Mouse (Mus musculus) midbrain, embryonic 13.5 days (tissue): ENCODE measurements at regions not wholly inside any gene's neighbourhood (a gene's known extent, or its start where the extent isn't known, plus 50 kb on each side); places are given as distances from the start of the nearest gene placed in this dataset.
A peak's percentile ranks its signal among the peaks of the same experiment; 100 is the strongest.

Experiments used
- ATAC-seq: fragments of 200-750 bp; cut with Nextera tagmentation; 2 replicates; pipeline ENCODE4 v1.8.0; 2017; ENCODE audit warnings: mild to moderate bottlenecking, moderate TSS enrichment, moderate library complexity
- H3K27ac ChIP-seq: fragments of 300-500 bp; sonication (generic); 2 replicates; pipeline ENCODE4 v1.5.1; 2015; ENCODE audit warnings: inconsistent platforms, mild to moderate bottlenecking, moderate library complexity
- H3K27me3 ChIP-seq: fragments of 300-500 bp; sonication (generic); 2 replicates; pipeline ENCODE4 v1.6.1; 2015; ENCODE audit warnings: mild to moderate bottlenecking, inconsistent platforms
- H3K36me3 ChIP-seq: fragments of 300-500 bp; sonication (generic); 2 replicates; pipeline ENCODE4 v1.6.1; 2015; ENCODE audit warnings: mild to moderate bottlenecking, inconsistent platforms
- H3K4me1 ChIP-seq: fragments of 300-500 bp; sonication (generic); replicated peaks from 2 replicates; pipeline ENCODE4 v1.6.1; 2015; ENCODE audit warnings: inconsistent platforms
- H3K4me2 ChIP-seq: fragments of 300-500 bp; sonication (generic); replicated peaks from 2 replicates; pipeline ENCODE4 v1.6.1; 2015; ENCODE audit warnings: moderate library complexity, mild to moderate bottlenecking, inconsistent platforms
- H3K4me3 ChIP-seq: fragments of 300-500 bp; sonication (generic); replicated peaks from 2 replicates; pipeline ENCODE4 v1.5.1; 2015; ENCODE audit warnings: mild to moderate bottlenecking, inconsistent platforms
- H3K9ac ChIP-seq: fragments of 300-500 bp; sonication (generic); replicated peaks from 2 replicates; pipeline ENCODE4 v1.6.1; 2015; ENCODE audit warnings: mild to moderate bottlenecking, inconsistent platforms
- H3K9me3 ChIP-seq: fragments of 300-500 bp; sonication (generic); 2 replicates; pipeline ENCODE4 v1.6.1; 2016; ENCODE audit warnings: mild to moderate bottlenecking, inconsistent platforms
- WGBS: fragments of 180-500 bp; shearing (Covaris S2); methylation state at CpG from one replicate; pipeline ENCODE4 v1.1.7; 2015; 5-methylcytosine and 5-hydroxymethylcytosine counted together

DNA sequence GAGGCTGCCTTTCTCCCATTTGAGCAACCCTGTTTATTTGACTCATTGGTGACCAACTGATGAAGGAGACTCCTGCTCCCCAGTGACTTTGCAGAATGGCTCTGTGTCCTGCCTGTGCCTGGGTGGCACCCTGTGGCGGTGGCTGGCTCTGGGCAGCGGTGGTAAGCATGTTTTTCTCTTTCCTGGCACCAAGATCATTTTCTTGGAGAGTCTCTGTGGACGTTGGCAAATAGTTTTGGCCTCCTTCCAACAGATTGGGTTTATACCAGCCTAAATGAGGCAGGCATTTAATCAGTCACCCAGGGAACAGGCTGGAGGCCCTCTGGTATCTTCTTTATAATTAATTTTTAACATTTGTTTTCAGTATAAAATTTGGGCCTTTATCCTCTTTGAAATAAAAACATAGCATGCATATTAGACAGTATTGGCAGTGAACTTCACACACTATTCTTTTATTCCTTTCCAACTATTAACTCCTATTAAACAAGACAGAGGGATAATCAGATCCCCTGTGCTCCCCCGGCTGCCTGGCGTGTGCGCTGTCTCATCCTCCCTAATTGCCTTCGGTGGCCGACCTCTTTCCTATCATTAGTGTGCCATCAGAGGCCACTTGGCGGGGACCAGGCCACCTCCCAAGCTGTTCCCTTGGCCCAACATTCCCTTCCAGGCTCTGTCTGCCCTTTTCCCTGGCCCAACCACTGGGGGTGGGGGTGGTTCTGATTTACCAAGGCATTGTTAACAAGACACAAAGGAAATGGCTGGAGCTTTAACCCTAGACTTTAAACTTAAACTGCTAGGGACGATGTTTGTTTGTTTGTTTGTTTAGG is 111.8 kb upstream of the Topaz1 start:
- Histone ChIP-seq H3K4me1 (peaks cover 29% of the 10 kb centered on the region), H3K4me3 (no peak overlapping the region), H3K9me3 (no peaks in the 10 kb centered on the region), H3K4me2 (no peak overlapping the region), H3K9ac (no peak overlapping the region), H3K36me3 (no peaks in the 10 kb centered on the region), H3K27ac (peak overlapping the region; percentile 75), H3K27me3 (peaks cover 30% of the 10 kb centered on the region)
- ATAC-seq, result peak; percentile 84
- WGBS, result 26% methylated on average over 10 of the region's 10 CpGs

GRCm38 (mm10) chr9:122637591-122637990 is 109.6 kb upstream of the Topaz1 start:
- Histone ChIP-seq H3K4me1 (peaks cover 17% of the 10 kb centered on the region), H3K9ac (no peak overlapping the region), H3K36me3 (no peaks in the 10 kb centered on the region), H3K9me3 (no peaks in the 10 kb centered on the region), H3K4me3 (no peak overlapping the region), H3K4me2 (no peak overlapping the region), H3K27me3 (peaks cover 27% of the 10 kb centered on the region; the same call in 1 of the 2 replicates), H3K27ac (no peak overlapping the region)
- no peak for ATAC-seq
- 87% methylated on average over 3 of the region's 3 CpGs for WGBS

DNA sequence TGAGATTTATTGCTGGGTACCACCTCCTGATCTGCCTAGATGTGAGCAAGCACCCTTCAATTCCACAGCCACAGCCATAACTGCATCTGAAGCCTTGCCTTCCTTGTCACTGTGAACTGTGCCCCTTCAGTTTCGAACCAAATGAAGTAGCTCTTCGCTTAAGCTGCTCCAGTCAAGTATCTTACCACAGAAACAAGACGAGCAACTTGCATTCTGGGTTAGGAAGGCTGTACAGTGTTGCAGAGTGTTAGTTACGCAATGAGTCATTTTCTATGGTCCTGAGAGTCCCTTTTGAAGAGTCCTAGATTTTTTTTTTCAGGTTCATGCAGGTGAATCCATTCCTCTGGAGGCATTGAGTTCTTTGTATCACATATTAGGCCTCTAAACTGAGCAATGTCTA is 107.9 kb upstream of the Topaz1 start:
- H3K36me3 ChIP-seq, result no peaks in the 10 kb centered on the region
- no peak for ATAC-seq
- no peaks in the 10 kb centered on the region for H3K9me3 ChIP-seq
- H3K4me2 ChIP-seq, result no peak overlapping the region
- H3K4me3 ChIP-seq, result no peak overlapping the region
- no peak overlapping the region for H3K27ac ChIP-seq
- H3K27me3 ChIP-seq, result peaks cover 19% of the 10 kb centered on the region; the same call in 1 of the 2 replicates
- no peak overlapping the region for H3K9ac ChIP-seq
- 91% methylated on average over 4 of the region's 4 CpGs for WGBS
- peaks cover 17% of the 10 kb centered on the region for H3K4me1 ChIP-seq

DNA sequence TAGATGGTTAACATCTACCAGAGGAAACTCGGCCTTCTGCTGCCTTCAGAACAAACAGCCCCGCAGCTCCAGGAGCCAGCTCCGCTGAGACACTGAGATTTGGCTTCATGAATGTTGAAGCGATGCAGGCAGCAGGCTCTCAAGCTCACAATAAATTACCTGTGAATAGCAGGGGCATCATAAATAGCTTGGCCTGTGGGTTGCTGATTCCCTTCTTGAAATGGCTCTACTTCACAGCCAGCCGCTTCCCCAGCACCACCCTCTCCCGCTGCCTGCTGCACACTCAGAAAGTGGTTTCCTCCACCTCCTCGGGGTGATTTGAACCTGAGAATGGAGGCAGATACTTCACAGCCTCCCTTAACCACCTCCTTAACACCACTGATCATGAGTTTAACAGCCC is 104.2 kb upstream of the Topaz1 start:
- no peak overlapping the region for H3K4me2 ChIP-seq
- H3K27me3 ChIP-seq, result peaks cover 18% of the 10 kb centered on the region; the same call in 1 of the 2 replicates
- ATAC-seq, result no peak
- no peaks in the 10 kb centered on the region for H3K36me3 ChIP-seq
- H3K4me1 ChIP-seq, result peaks cover 14% of the 10 kb centered on the region
- H3K9me3 ChIP-seq, result no peaks in the 10 kb centered on the region
- 66% methylated on average over 7 of the region's 7 CpGs for WGBS
- H3K4me3 ChIP-seq, result no peak overlapping the region
- H3K9ac ChIP-seq, result no peak overlapping the region
- H3K27ac ChIP-seq, result peak overlapping the region; percentile 40; the same call in 1 of the 2 replicates

DNA sequence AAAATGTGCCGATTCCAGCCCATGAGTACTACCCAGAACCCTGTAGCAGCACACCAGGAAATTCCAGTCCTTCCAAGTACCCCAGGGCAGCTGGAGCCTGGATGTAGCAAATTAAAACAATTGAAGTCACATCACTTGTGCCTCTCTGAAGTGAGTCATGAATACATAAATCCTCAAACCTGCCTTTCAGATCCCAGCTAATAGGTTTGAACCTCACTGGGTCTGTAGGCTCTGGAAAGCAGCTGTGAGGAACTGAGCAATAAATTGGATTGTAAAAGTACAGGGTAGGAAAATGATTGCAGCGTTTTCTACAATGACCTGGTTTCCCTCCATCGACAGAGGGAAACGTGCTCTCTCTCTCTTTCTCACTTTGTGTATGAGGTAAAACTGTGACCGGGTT is 101.6 kb upstream of the Topaz1 start:
- 81% methylated on average over 5 of the region's 5 CpGs for WGBS

GRCm38 (mm10) chr9:122650862-122651261 is 96.3 kb upstream of the Topaz1 start:
- no peak overlapping the region for H3K27ac ChIP-seq
- H3K9ac ChIP-seq, result no peak overlapping the region
- no peaks in the 10 kb centered on the region for H3K36me3 ChIP-seq
- no peak overlapping the region for H3K4me3 ChIP-seq
- 0 out of 2 replicates have a peak, but pooled peaks cover 8% of the 10 kb centered on the region for H3K27me3 ChIP-seq
- 95% methylated on average over 3 of the region's 3 CpGs for WGBS
- no peak for ATAC-seq
- no peaks in the 10 kb centered on the region for H3K9me3 ChIP-seq
- H3K4me1 ChIP-seq, result peaks cover 12% of the 10 kb centered on the region
- H3K4me2 ChIP-seq, result no peak overlapping the region

More for the DNA sequence above, 101.6 kb upstream of the Topaz1 start:
- Histone ChIP-seq H3K27me3 (peaks cover 8% of the 10 kb centered on the region; the same call in 1 of the 2 replicates), H3K36me3 (no peaks in the 10 kb centered on the region), H3K9me3 (no peaks in the 10 kb centered on the region), H3K27ac (no peak overlapping the region), H3K4me3 (no peak overlapping the region), H3K4me1 (peaks cover 19% of the 10 kb centered on the region), H3K4me2 (no peak overlapping the region), H3K9ac (no peak overlapping the region)
- 0 out of 2 replicates have a peak, but pooled peaks have one; percentile 37 for ATAC-seq

DNA sequence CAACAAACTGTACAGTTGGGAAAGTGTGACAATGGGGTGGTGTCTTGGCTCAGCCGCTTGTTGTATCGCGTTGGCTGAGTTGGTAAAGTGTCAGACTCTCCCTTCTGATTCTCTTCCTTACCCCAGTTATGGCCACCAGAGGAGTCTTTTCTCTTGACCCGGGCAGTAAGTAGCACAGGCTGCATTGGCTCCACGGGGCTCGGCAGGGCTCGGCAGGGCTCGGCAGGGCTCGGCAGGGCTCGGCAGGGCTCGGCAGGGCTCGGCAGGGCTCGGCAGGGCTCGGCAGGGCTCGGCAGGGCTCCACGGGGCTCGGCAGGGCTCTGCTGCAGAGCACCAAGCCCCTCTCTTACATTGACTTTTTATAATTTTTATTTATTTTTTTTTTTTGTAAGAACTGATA is 91.6 kb upstream of the Topaz1 start:
- H3K9me3 ChIP-seq, result no peaks in the 10 kb centered on the region
- peaks cover 4% of the 10 kb centered on the region; the same call in 1 of the 2 replicates for H3K4me1 ChIP-seq
- no peak for ATAC-seq
- 40% methylated on average over 17 of the region's 17 CpGs for WGBS
- no peak overlapping the region for H3K4me2 ChIP-seq
- H3K4me3 ChIP-seq, result no peak overlapping the region
- H3K27me3 ChIP-seq, result no peaks in the 10 kb centered on the region
- no peak overlapping the region for H3K27ac ChIP-seq
- H3K36me3 ChIP-seq, result no peaks in the 10 kb centered on the region
- H3K9ac ChIP-seq, result no peak overlapping the region

GRCm38 (mm10) chr9:122660050-122660449 is 87.1 kb upstream of the Topaz1 start:
- 60% methylated on average over 9 of the region's 9 CpGs for WGBS
- peak; percentile 34; the same call in 1 of the 2 replicates for ATAC-seq
- Histone ChIP-seq H3K4me1 (peaks cover 4% of the 10 kb centered on the region; the same call in 1 of the 2 replicates), H3K9me3 (no peaks in the 10 kb centered on the region), H3K4me2 (no peak overlapping the region), H3K27me3 (no peaks in the 10 kb centered on the region), H3K27ac (peak overlapping the region; percentile 36; the same call in 1 of the 2 replicates), H3K9ac (no peak overlapping the region), H3K36me3 (no peaks in the 10 kb centered on the region), H3K4me3 (no peak overlapping the region)

DNA sequence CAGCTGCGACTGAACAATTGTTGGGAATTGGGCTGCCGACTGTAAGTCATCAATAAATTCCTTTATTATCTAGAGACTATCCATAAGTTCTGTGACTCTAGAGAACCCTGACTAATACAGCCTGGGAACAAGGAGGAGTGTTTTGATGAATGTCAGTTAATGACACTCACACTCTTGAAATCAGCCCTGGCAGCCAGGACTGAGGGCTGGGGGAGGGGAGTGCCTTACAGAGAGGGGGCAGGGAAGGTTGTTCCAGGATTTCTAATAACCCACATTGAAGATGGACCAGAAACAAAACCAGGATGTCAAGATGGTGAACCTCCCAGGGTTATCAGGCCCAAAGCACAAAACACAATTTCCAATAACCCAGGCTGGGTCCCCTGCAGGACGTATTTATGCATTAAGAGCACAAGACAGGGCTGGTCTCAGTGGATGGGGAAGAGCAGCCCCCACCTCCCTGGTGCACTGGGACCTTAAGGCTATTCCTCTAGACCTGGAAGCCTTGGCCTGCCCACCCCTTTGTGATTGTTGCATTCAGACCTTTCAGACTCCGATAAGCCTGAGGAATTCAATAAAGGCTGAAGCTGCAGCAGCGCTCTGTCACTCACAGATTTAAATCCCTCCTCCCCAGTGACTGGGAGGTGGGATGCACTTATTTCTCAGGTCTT is 80.0 kb upstream of the Topaz1 start:
- Histone ChIP-seq H3K9ac (0 out of 2 replicates have a peak overlapping the region, but pooled peaks have one; percentile 39), H3K27ac (peak overlapping the region; percentile 72)

DNA sequence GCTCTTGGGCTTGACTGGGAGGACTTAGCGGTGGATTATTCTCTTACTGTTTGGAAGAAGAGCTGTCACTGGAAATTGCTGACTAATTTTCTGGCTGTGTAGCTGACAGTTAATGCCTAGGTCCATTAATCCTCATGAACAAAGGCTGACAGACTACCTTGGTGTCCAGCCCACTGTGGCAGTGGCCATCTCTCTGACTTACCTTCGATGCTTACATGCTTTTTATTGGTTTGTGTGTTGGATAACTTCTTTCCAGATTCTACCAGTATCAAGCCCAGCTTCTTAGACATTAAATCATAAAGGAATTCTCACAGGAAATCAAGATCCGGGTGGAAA is 79.5 kb upstream of the Topaz1 start:
- Histone ChIP-seq H3K4me2 (no peak overlapping the region; the same call in 1 of the 2 replicates), H3K4me1 (peaks cover 13% of the 10 kb centered on the region), H3K9ac (no peak overlapping the region), H3K27me3 (peaks cover 5% of the 10 kb centered on the region; the same call in 1 of the 2 replicates), H3K27ac (peak overlapping the region; percentile 72), H3K36me3 (no peaks in the 10 kb centered on the region), H3K4me3 (no peak overlapping the region), H3K9me3 (no peaks in the 10 kb centered on the region)
- WGBS, result 50% methylated on average over 3 of the region's 3 CpGs
- ATAC-seq, result no peak; the same call in none of the 2 replicates

More for the DNA sequence above, 80.0 kb upstream of the Topaz1 start:
- H3K4me2 ChIP-seq, result no peak overlapping the region; the same call in 1 of the 2 replicates
- H3K9me3 ChIP-seq, result no peaks in the 10 kb centered on the region
- H3K4me1 ChIP-seq, result peaks cover 13% of the 10 kb centered on the region
- peaks cover 5% of the 10 kb centered on the region; the same call in 1 of the 2 replicates for H3K27me3 ChIP-seq
- ATAC-seq, result peak; percentile 93
- no peak overlapping the region for H3K4me3 ChIP-seq
- no peaks in the 10 kb centered on the region for H3K36me3 ChIP-seq
- WGBS, result 9% methylated on average over 4 of the region's 5 CpGs

GRCm38 (mm10) chr9:122673777-122674176 is 73.4 kb upstream of the Topaz1 start:
- no peak overlapping the region for H3K27ac ChIP-seq
- no peak overlapping the region for H3K9ac ChIP-seq
- H3K4me1 ChIP-seq, result peaks cover 12% of the 10 kb centered on the region
- peaks cover 41% of the 10 kb centered on the region for H3K27me3 ChIP-seq
- WGBS, result 78% methylated on average over 3 of the region's 3 CpGs
- ATAC-seq, result no peak
- no peaks in the 10 kb centered on the region for H3K9me3 ChIP-seq
- no peak overlapping the region for H3K4me3 ChIP-seq
- no peaks in the 10 kb centered on the region for H3K36me3 ChIP-seq
- H3K4me2 ChIP-seq, result no peak overlapping the region
